Mouse (Mus musculus): ENCODE results near the gene Olfr952.

The Olfr952 gene

GRCm38 (mm10) chr9:39427048-39427447, at the start of gene Olfr952:
Gene Olfr952 (minus strand): TSS chr9:39427148.
- DNase-seq (ENCODE audit: low spot score in 2 of 2), result no peak

- no peak for DNase-seq (ENCODE audit: low spot score in 2 of 2)
These were observed 44.9 kb upstream of the Olfr952 start, which contains the start of gene Olfr955 for GRCm38 (mm10) chr9:39471844-39472243. Gene Olfr955 (minus strand): TSS chr9:39471944.

GRCm38 (mm10) chr9:39456401-39456800, 29.5 kb upstream of the Olfr952 start, which contains the start of gene Olfr954:
Gene Olfr954 (plus strand): TSS chr9:39456701.
- no peak for DNase-seq (ENCODE audit: low spot score in 2 of 2)

- no peak for DNase-seq (ENCODE audit: low spot score in 2 of 2)
These were observed 39.8 kb downstream of the Olfr952 start, which contains the start of gene Olfr951 for GRCm38 (mm10) chr9:39387110-39387509. Gene Olfr951 (plus strand): TSS chr9:39387410.
